Mouse (Mus musculus) heart, adult 8-10 months (tissue): Measurements from ENCODE around the gene Agap3. TPM values are rescaled to one million over a fixed set of nuclear protein-coding genes. Genes with fewer than 3 reads are reported as not detected.

ENCODE experiments used
- DNase-seq: peaks from one replicate; pipeline ENCODE4 v3.0.0; 2022; ENCODE audit warnings: low spot score
- total RNA-seq, 4 experiments: library from RNA; stranded (reverse); gene quantifications; 2 replicates each; pipeline ENCODE4 v1.2.4; 2022

Gene Agap3
- 100 to 1,000 TPM in 1 of 4 experiments, 10 to 100 TPM in 3; 88.8 to 101 (median 95.0) TPM for total RNA-seq

GRCm38 (mm10) chr5:24452030-24452690 lies at the start of gene Agap3:
TSS of gene Agap3 (plus strand) at chr5:24452177.
- no peak for DNase-seq

- no peak for DNase-seq
Observed at GRCm38 (mm10) chr5:24404594-24405360, 47.2 kb upstream of the Agap3 start.

- DNase-seq, result no peak
Observed at GRCm38 (mm10) chr5:24405389-24405876, 46.5 kb upstream of the Agap3 start.

DNA sequence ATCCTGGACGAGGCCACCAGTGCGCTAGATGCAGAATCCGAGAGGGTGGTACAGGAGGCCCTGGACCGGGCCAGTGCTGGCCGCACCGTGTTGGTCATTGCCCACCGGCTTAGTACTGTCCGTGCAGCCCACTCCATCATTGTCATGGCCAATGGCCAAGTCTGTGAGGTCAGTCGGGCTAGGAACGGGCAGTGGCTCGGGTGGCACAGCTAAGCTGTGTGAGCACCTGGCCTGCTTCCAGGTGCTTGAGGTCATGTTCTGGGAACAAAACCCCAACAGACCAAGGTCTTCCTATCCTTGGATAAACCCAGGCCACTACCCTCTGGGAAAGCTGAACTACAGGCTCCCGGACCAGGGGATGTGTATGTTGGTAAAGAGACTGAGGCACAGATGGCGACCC lies 43.3 kb upstream of the Agap3 start:
- no peak for DNase-seq

DNA sequence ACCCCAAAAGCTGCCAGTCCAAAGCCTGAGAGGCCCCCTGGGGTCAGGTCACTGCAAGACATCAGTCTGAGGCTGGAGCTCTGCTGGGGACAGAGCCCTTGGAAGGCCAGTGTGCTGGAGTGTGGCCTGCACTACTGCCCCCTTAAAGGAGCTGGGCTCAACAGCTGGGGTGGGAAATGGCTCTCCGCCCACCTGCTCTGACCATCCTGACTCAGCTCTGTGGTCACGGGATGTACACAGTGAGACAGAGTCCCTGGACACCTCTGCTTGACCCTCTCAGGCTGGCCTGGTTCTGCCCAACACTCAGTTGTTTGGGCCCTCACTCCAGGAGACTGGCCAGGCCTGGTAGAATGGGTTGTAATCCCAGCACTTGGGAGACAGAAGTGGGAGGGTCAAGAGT lies 42.5 kb upstream of the Agap3 start:
- DNase-seq, result no peak

DNA sequence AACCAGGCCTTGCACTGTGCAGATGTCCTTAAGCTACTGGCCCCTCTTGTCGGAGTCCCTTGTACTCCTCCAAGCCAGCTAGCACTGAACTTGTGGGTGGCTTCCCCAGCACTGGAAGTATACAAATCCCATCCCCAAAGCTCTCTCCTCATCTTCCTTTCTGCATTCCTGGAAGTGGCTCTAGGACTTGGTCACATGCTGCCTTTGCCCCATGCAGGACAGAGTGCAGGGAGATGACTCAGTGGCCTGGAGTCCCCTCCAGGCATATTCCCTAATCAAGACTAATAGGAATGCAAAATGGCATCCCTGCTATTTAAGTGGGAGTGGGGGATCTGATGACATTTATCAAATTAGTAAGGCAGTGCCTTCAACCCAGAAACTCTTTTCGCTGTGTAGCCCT lies 39.9 kb upstream of the Agap3 start:
- no peak for DNase-seq

GRCm38 (mm10) chr5:24413042-24413693 lies 38.8 kb upstream of the Agap3 start, which contains the start of gene Asic3:
TSS of gene Asic3 (plus strand) at chr5:24413392.
- DNase-seq, result no peak

GRCm38 (mm10) chr5:24413938-24414337 lies 38.0 kb upstream of the Agap3 start:
- DNase-seq, result no peak

- DNase-seq, result peak; percentile 68
Observed at GRCm38 (mm10) chr5:24416222-24416736, 35.7 kb upstream of the Agap3 start.

GRCm38 (mm10) chr5:24417587-24417986 lies 34.4 kb upstream of the Agap3 start:
- DNase-seq, result no peak

GRCm38 (mm10) chr5:24420381-24420780 lies 31.6 kb upstream of the Agap3 start:
- no peak for DNase-seq

- peak; percentile 99 for DNase-seq
Observed at GRCm38 (mm10) chr5:24423129-24424003, 28.6 kb upstream of the Agap3 start, which contains the start of the genes Cdk5 and Slc4a2. TSS of gene Cdk5 (minus strand) at chr5:24423530. TSS of gene Slc4a2 (plus strand) at chr5:24423837.

DNA sequence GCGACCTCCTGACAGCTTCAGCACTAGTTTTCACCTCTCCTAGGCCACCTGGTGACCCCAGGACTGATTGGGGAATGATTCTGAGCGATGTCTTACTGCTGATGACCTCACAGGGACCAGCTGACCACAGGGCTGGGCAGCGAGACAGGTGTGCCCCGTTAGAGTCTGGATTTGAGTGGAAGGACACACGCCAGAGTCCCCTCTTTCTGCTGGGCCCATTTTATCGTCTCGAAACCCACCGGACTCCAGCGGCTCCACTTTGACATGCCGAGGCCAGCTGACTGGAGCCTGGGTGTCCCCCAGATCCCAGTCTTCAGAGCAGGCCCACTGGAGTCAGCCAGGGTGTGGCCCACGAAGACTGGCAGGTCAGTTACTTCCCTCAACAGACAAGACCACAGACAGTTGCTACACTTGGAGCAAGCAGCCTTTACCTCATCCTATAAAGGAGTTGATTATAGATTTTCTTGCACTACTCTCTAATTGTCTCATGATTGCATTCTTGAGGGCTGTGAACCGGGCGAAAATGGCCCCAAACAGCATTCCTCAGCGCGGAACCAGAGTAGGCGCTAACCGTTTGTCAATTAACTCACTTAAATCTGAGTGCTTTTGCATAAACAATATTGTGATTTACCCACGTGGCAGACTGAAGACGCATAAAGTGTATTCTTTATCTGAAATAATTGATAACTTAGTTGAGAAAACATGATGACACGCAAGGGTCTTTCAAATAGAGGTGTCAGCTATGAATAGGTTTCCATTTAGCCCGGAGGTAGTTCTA lies 27.8 kb upstream of the Agap3 start:
- peak; percentile 45 for DNase-seq

DNA sequence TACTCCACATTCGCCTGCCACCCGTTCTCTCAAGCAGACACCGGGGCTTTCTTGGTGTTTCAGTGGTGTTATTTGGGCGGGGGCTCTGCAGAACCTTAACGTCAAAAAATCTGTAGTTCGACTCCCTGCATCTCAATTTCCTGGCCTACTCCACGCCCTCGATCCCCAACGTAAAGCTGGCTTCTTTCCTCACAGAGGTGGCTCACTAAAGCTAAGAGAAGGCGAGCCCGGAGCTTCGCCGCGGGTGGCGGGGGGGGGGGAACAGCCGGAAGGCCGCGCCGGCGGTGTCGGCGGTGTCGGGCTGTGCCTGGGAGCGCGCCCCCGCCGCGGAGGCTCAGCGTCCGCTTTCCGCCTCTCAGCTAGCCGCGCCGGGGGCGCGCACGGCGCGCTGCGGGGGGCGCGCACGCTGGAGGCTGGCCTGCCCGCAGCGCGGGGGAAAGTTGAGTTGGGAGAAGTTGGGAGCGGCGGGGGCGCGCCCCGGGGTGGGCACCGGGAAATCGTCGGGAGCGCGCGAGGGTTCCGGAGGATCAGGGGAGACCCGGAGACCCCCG lies 27.0 kb upstream of the Agap3 start:
- peak; percentile 76 for DNase-seq

DNA sequence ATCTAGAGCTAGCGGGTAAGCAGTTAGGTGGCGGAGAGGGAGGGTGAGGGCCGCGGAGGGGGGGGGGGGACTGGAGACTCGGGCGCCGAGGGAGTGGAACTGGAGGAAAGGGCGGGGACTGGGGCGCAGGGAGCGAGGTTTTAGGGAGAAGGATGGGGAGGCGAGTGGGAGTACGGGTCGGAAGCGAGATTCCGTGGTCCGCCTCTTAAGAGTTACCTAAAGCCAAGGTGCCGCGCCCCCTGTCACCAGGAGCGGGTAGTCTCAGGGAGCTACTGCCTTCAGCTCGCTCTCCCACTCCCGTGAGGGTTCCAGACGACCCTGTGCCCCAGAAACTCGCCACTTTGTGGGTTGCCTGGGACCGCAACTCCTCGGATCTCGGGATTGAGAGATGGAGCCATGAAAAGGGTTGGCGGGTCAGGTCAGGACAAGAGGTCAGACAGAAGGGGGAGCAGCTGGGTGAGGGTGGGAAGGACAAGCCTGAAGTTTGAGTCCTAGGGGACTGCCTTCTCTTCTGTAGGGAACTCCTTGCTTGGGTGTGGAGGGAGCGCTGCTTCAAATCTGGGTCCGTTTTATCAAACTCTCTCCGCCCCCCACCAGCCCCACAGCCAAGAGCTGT lies 26.4 kb upstream of the Agap3 start:
- DNase-seq, result peak; percentile 36

- no peak for DNase-seq
Observed at GRCm38 (mm10) chr5:24426037-24426432, 25.9 kb upstream of the Agap3 start.

DNA sequence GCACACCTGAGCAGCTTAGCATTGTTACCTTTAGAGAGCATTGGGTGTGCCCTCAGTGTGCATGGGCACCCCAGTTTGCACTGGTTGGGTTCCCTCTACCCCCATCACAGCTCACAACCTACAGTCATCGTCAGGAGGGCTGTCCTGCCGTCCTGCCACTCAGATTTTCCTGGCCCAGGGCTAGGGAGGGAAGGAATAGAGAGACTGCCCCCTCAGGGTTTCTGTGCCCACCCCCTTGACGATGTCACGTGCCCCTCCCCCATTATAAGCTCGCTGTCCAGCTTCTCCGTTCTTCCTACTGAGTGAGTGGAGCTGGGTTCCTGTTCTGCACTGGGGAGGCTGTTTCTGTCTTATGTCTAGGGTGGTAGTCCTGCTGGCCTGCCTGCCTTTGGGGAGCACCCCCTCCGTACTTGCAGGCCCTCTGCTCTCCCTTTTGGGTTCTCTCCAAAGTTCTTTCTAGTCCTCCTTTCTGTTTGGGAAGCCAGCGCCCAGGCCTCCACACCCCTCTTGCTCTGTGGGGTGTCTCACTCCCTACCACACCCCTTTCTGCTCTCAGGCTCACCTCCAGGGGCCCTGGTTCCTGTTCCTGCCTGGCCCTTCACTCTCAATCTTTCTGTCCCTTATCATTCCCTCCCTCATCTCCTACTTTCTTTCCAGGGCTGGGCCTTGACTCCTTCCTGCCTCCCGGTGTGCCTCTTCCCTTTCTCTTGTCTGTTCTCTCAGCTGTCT lies 25.3 kb upstream of the Agap3 start:
- no peak for DNase-seq

DNA sequence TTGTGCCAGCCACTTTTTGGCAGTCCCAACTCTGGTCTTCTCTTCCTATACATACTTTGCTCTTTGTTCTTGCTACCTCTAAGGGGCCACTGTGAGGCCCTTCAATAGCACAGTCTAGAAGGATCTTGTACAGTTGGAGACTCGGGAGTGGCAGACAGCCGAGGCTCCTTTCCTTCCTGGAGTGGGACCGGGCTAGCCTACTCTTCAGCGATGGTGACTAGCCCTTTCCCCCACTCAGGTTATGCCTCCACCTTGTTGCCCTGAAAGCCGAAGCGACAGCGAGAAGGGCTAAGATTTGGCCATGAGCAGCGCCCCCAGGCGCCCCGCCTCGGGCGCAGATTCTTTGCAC lies 24.7 kb upstream of the Agap3 start:
- no peak for DNase-seq

DNA sequence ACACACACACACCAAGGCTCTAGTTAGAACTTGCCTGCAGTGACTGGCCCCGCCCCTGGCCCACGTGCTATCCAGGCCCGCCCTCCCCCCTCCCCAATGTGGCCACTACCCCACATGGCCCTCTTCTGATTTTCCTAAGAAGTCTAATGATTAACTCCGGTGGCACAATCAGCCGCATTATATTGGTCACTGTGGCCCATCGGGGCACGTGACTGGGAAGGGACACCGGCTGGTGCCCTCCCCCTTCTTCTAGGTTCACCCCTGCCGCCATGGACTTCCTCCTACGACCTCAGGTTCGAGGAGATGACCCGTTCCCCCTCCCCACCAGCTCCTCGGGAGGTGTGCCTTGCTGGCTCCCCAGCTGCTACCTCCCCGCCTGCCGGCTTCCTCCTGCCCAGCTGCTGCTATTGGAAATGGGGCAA lies 24.0 kb upstream of the Agap3 start:
- DNase-seq, result no peak
